Mouse (Mus musculus) ZHBTc4 (cell line): ENCODE results near the gene Vmn2r53.
"Not testable (repeated sequence)": the region's sequence is repeated elsewhere in the genome, so short reads cannot be mapped to it uniquely, and the experiment has no call there.

ENCODE experiments used
- DNase-seq: peaks from one replicate; pipeline ENCODE4 v3.0.0-alpha.2; 2011; ENCODE audit warnings: low read depth, low spot score

The Vmn2r53 gene

GRCm38 (mm10) chr7:12608688-12609087 is at the start of gene Vmn2r53:
Gene Vmn2r53, minus strand, starts transcription at chr7:12608788.
- DNase-seq = no peak

GRCm38 (mm10) chr7:12640219-12640618 is 31.6 kb upstream of the Vmn2r53 start, which contains the start of gene Vmn2r54:
Gene Vmn2r54, minus strand, starts transcription at chr7:12640319.
- DNase-seq = not testable (repeated sequence)
